Mouse (Mus musculus): ENCODE results near the gene Brk1. TPM values are rescaled to one million over a fixed set of nuclear protein-coding genes. Genes with fewer than 3 reads are reported as not detected.

Brk1 gene
- polyA plus RNA-seq, 1 experiment from 2014 or later = 196 TPM

DNA sequence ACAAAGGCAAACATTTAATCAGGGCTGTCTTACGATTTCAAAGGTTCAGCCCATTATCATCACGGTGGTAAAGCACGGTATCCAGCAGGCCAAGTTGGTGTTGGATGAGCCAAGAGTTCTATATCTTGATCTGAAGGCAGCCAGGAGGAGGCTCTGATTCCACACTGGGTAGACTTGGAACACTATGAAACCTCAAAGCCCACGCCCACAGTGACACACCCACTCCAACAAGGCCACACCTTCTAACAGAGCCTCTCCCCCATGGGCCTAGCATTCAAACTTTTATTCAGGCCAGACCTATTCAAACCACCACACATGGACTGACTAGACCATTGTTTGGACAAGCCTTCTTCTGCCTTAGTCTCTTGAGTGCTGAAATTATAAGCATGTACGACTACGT lies 1.8 kb upstream of the Brk1 start:
- 93% methylated on average over 6 of the region's 6 CpGs for WGBS
- Histone ChIP-seq H3K4me1 (peaks cover 28% of the 10 kb centered on the region), H3K4me3 (no peak overlapping the region), H3K9ac (replicated peaks) (no peak overlapping the region), H3K27ac (replicated peaks) (no peak overlapping the region), H3K9me3 (no peaks in the 10 kb centered on the region), H3K36me3 (no peaks in the 10 kb centered on the region), H3K4me2 (replicated peaks) (no peak overlapping the region), H3K27me3 (no peaks in the 10 kb centered on the region)
- no peak for ATAC-seq (ENCODE audit: low FRiP score, low read depth)

DNA sequence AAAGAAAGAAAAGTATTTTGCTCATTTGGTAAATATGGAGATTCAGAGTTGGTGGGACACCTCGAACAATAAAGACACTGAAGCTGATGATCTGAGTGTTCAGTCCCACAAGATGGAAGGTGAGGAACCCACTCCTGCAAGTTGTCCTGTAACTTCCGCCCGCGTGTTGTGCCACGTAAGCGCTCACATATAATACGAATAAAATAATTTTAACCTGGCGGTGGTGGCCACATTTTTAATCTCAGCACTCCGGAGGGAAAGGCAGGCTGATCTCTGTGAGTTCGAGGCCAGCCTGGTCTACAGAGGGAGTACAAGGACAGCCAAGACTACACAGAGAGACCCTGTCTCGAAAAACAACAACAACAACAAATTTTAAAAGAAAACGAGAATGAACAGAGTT lies 579 bp upstream of the Brk1 start:
- H3K27me3 ChIP-seq = no peaks in the 10 kb centered on the region
- no peak; the same call in 1 of the 2 replicates for ATAC-seq (ENCODE audit: low FRiP score, low read depth)
- H3K4me1 ChIP-seq = peaks cover 28% of the 10 kb centered on the region
- H3K36me3 ChIP-seq = no peaks in the 10 kb centered on the region
- peak overlapping the region; percentile 93; the same call in 1 of the 2 replicates for H3K9ac ChIP-seq (replicated peaks)
- peak overlapping the region; percentile 72 for H3K27ac ChIP-seq (replicated peaks)
- WGBS = 47% methylated on average over 12 of the region's 12 CpGs
- H3K4me3 ChIP-seq = peak overlapping the region; percentile 95
- peak overlapping the region; percentile 89 for H3K4me2 ChIP-seq (replicated peaks)
- no peaks in the 10 kb centered on the region for H3K9me3 ChIP-seq

DNA sequence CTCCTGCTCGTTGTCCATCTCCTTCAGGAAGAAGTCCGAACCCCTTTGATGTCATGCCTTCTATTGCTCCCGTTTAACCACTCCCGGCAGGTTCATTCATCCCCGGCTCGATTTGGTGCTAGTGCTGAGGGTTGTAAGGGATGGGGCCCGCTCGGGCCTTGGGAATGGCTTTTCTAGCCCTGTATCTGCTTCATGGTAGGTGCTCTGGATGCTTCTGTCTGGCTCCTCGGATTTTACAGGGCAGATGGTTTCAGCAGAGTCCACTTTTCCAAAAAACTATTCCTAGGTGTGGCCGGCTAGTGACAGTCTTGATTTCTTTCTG lies 613 bp downstream of the Brk1 start:
- H3K36me3 ChIP-seq = no peaks in the 10 kb centered on the region

DNA sequence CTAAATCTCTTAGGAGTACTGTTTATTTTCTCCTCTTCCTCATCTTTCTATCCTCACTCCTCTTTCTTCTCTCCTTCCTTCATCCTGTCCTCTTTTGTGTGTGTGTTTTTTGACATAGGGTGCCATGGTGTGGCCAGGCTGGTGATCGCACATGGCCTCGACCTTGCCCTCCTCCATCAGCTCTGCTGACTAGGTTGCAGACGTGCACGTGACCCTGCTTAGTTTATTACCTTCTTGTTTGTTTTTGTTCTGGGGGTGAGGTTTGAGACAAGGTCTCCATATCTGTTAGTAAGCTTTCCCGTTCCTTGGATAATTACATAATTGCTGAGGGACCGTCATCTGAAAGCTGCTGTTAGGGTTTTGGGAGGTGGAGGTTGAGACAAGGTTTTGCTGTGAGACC lies 4.3 kb downstream of the Brk1 start:
- Histone ChIP-seq H3K27ac (replicated peaks) (no peak overlapping the region), H3K4me3 (no peak overlapping the region), H3K4me1 (peaks cover 21% of the 10 kb centered on the region), H3K9ac (replicated peaks) (no peak overlapping the region), H3K27me3 (no peaks in the 10 kb centered on the region), H3K4me2 (replicated peaks) (no peak overlapping the region), H3K36me3 (peaks cover 13% of the 10 kb centered on the region), H3K9me3 (no peaks in the 10 kb centered on the region)
- WGBS = 92% methylated on average over 6 of the region's 6 CpGs
- no peak for ATAC-seq (ENCODE audit: low FRiP score, low read depth)

More for the DNA sequence above, 613 bp downstream of the Brk1 start:
- no peak for ATAC-seq (ENCODE audit: low FRiP score, low read depth)
- 7% methylated on average over 10 of the region's 10 CpGs for WGBS
- no peaks in the 10 kb centered on the region for H3K27me3 ChIP-seq
- peaks cover 26% of the 10 kb centered on the region for H3K4me1 ChIP-seq
- H3K9me3 ChIP-seq = no peaks in the 10 kb centered on the region
- peak overlapping the region; percentile 89 for H3K4me2 ChIP-seq (replicated peaks)
- peak overlapping the region; percentile 93 for H3K9ac ChIP-seq (replicated peaks)
- peak overlapping the region; percentile 72 for H3K27ac ChIP-seq (replicated peaks)
- peak overlapping the region; percentile 95 for H3K4me3 ChIP-seq

DNA sequence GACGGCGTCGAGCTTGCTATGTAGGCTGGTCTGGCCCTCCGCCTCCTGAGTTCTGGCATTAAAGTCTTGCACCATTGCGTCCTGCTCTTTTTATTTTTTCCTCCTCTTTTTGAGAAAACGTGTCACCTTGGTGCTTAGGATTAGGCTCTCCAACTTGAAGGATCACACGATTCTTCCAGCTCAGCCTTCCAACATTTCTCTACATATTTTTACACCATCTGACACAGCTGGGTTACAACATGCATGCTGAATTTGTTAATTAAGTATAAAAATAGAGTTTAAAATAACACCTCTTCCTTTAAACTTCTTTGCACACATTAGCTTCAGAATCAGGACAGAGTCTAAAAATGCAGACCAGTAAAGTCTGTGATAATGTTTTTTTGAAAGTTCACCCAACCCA lies 4.7 kb downstream of the Brk1 start:
- Histone ChIP-seq H3K4me1 (peaks cover 20% of the 10 kb centered on the region), H3K9ac (replicated peaks) (no peak overlapping the region), H3K4me3 (no peak overlapping the region), H3K36me3 (peaks cover 18% of the 10 kb centered on the region), H3K4me2 (replicated peaks) (no peak overlapping the region), H3K27me3 (no peaks in the 10 kb centered on the region), H3K9me3 (no peaks in the 10 kb centered on the region), H3K27ac (replicated peaks) (no peak overlapping the region)
- ATAC-seq (ENCODE audit: low FRiP score, low read depth) = no peak
- 96% methylated on average over 7 of the region's 7 CpGs for WGBS

DNA sequence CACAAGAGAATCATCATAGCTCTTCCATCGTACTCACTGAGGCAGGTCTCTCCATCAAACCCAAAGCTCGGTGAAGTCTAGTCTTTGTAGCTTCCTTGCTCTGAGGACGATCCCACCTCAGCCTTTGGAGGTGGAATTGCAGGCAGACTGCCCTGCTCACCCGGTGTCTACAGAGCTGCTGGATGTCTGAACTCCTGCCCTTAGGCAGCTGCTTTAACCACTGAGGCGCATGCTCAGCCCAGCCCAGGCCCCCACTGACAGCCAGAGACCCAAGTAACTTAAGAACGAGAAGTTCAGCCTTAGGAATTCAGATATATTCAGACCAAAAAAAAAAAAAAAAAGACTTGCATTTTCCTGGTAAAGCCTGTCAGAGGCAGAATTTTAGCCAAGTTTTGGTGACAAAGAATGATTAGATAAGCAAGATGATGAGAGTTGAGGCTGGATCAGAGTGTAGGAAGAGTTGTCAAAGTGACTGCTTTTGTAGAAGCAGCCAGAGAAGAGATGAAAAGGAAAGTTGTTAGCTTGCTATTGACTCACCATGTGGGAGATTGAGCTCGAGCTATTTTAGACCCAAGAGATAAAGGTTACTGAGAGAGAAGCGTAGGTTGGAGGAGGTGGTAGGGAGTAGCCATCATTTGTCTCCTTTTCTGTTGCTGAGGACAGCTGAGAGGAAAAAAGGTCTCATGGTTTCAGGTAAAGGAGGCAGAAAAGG lies 7.8 kb downstream of the Brk1 start:
- Histone ChIP-seq H3K27me3 (no peaks in the 10 kb centered on the region), H3K9me3 (no peaks in the 10 kb centered on the region), H3K27ac (replicated peaks) (no peak overlapping the region), H3K4me2 (replicated peaks) (no peak overlapping the region), H3K9ac (replicated peaks) (no peak overlapping the region), H3K36me3 (peaks cover 49% of the 10 kb centered on the region), H3K4me1 (no peaks in the 10 kb centered on the region), H3K4me3 (no peak overlapping the region)
- no peak for ATAC-seq (ENCODE audit: low FRiP score, low read depth)
- 93% methylated on average over 8 of the region's 8 CpGs for WGBS

DNA sequence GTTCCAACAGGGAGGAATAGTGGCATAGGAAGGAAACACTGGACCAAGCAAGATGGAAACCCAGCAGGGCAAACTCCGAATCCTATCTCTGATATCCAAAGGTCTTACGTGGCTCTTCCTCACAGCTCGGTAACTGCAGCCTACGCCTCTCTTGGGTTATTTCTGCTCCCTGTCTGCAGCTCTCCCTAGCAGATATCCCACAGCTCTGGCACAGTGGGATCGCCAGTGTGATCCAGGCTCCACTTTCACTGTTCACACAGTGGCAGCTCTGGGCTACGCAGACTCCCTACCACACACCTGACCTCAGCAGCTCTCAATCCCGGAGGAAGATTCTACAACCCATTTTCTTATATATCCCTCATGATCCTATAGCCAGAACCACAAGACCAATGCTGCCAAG lies 9.6 kb downstream of the Brk1 start:
- Histone ChIP-seq H3K9ac (replicated peaks) (no peak overlapping the region), H3K4me1 (no peaks in the 10 kb centered on the region), H3K27me3 (no peaks in the 10 kb centered on the region), H3K9me3 (no peaks in the 10 kb centered on the region), H3K4me3 (no peak overlapping the region), H3K36me3 (peaks cover 55% of the 10 kb centered on the region), H3K4me2 (replicated peaks) (no peak overlapping the region), H3K27ac (replicated peaks) (no peak overlapping the region)
- no peak for ATAC-seq (ENCODE audit: low FRiP score, low read depth)
- 99% methylated on average over 7 of the region's 7 CpGs for WGBS

DNA sequence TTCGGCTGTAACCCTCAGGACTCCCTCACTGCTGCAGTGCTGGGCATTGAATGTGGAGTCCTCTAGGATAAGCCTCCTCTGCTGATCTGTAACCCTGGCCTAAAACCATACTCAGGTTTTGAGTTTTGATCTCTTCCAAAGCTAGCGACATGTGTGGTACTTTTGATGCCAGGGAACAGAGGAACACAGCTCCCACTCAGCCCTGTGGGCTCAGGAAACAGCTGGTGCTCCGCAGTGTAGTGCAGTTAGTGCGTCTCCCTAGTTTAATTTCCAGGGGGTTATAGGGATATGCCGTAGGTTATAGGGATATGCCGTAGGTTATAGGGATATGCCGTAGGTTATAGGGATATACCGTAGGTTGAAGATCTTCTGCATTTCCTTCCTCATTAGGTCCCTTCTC lies 10.4 kb downstream of the Brk1 start:
- 97% methylated on average over 8 of the region's 8 CpGs for WGBS
- no peaks in the 10 kb centered on the region for H3K9me3 ChIP-seq
- no peak overlapping the region for H3K4me2 ChIP-seq (replicated peaks)
- no peak for ATAC-seq (ENCODE audit: low FRiP score, low read depth)
- no peak overlapping the region for H3K9ac ChIP-seq (replicated peaks)
- no peaks in the 10 kb centered on the region for H3K27me3 ChIP-seq
- no peak overlapping the region for H3K27ac ChIP-seq (replicated peaks)
- H3K4me3 ChIP-seq = no peak overlapping the region
- H3K36me3 ChIP-seq = peaks cover 55% of the 10 kb centered on the region
- H3K4me1 ChIP-seq = no peaks in the 10 kb centered on the region

DNA sequence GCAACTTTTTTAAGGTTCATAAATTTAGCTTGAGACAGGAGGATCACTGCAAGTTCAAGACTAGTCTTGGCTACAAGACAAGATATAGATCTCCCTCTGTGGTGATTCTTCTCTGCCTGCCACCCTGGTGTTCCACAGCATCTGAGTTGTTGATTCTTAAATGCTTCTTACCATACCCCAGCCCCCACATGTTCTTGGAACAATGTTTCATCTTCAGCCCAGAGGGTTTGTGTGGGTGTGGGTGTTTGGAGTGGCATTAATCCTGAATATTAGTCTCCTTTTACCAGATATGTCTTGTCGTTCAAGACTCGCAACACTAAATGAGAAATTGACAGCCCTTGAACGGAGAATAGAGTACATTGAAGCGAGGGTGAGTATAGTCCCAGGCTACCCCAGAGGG lies 10.9 kb downstream of the Brk1 start:
- Histone ChIP-seq H3K27ac (replicated peaks) (no peak overlapping the region), H3K4me1 (no peaks in the 10 kb centered on the region), H3K4me3 (no peak overlapping the region), H3K4me2 (replicated peaks) (no peak overlapping the region), H3K9me3 (no peaks in the 10 kb centered on the region), H3K27me3 (no peaks in the 10 kb centered on the region), H3K36me3 (peaks cover 55% of the 10 kb centered on the region), H3K9ac (replicated peaks) (no peak overlapping the region)
- 97% methylated on average over 4 of the region's 4 CpGs for WGBS
- ATAC-seq (ENCODE audit: low FRiP score, low read depth) = no peak

DNA sequence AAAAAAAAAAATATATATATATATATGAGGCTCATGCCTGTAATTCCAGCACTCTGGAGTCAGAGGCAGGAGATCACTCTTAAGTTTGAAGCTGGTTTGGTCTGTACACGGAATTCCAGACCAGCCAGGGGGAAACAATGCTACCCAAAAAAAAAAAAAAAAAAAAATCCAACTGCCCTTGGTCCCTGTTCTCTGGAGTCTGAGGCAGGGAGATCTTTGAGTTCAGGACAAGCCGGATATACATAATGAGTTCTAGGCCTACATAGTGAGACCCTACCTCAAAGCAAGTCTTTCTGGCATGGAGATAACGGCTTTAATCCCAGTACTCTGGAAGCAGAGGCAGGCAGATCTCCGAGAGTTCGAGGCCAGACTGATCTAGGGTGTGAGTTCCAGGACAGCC lies 18.8 kb downstream of the Brk1 start:
- WGBS = 72% methylated on average over 5 of the region's 5 CpGs
- peak; percentile 25 for ATAC-seq (ENCODE audit: low FRiP score, low read depth)
- H3K9ac ChIP-seq (replicated peaks) = no peak overlapping the region

DNA sequence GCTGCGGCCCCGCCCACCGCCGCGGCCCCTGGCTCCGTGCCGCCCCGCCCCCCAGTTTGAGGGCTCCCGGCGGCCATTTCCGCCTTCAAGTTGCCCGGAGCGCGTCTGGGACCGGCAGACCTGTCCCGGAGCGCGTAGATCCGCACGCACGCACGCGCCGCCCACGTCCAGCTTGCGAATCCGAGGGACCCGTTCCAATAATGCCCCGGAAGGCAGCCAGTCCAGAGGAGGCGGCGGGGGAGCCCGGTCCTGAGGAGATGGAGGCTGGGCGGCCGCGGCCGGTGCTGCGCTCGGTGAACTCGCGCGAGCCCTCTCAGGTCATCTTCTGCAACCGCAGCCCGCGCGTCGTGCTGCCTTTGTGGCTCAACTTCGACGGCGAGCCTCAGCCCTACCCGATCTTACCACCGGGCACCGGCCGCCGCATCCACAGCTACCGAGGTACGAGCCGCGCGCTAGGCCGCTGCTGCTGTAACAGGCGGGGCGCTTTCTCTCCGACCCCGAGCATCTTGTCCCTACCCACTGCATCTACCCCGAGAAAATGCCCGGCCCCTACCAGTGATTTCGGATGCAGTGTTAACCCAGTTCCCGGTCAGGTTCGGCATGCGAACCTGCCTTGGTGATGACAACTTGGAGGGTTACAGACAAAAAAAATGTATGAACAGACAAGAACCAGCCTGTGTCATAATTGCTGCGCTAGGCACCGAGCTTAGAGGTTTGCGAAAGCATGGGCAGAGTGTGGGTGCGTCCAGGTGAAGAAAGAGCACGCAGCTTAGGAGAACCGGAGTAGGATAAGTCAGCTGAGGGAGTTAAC lies 19.6 kb downstream of the Brk1 start, which contains the start of gene Vhl:
TSS of gene Vhl (plus strand) at position 19 of the 811 bp plus-strand sequence.
- Histone ChIP-seq H3K27me3 (no peaks in the 10 kb centered on the region), H3K9me3 (no peaks in the 10 kb centered on the region), H3K27ac (replicated peaks) (peak within 1 kb of the TSS; percentile 88), H3K9ac (replicated peaks) (peak within 1 kb of the TSS; percentile 81), H3K4me3 (peak within 1 kb of the TSS; percentile 72), H3K4me2 (replicated peaks) (peak within 1 kb of the TSS; percentile 78), H3K36me3 (peaks cover 18% of the 10 kb centered on the region), H3K4me1 (peaks cover 20% of the 10 kb centered on the region)
- ATAC-seq (ENCODE audit: low FRiP score, low read depth) = peak; percentile 95
- under 1% methylated on average over 63 of the region's 76 CpGs for WGBS

More for the DNA sequence above, 18.8 kb downstream of the Brk1 start:
- H3K4me3 ChIP-seq = peak overlapping the region; percentile 72
- H3K27me3 ChIP-seq = no peaks in the 10 kb centered on the region
- peak overlapping the region; percentile 78 for H3K4me2 ChIP-seq (replicated peaks)
- H3K27ac ChIP-seq (replicated peaks) = no peak overlapping the region
- peaks cover 20% of the 10 kb centered on the region for H3K4me1 ChIP-seq
- no peaks in the 10 kb centered on the region for H3K9me3 ChIP-seq
- H3K36me3 ChIP-seq = peaks cover 15% of the 10 kb centered on the region

DNA sequence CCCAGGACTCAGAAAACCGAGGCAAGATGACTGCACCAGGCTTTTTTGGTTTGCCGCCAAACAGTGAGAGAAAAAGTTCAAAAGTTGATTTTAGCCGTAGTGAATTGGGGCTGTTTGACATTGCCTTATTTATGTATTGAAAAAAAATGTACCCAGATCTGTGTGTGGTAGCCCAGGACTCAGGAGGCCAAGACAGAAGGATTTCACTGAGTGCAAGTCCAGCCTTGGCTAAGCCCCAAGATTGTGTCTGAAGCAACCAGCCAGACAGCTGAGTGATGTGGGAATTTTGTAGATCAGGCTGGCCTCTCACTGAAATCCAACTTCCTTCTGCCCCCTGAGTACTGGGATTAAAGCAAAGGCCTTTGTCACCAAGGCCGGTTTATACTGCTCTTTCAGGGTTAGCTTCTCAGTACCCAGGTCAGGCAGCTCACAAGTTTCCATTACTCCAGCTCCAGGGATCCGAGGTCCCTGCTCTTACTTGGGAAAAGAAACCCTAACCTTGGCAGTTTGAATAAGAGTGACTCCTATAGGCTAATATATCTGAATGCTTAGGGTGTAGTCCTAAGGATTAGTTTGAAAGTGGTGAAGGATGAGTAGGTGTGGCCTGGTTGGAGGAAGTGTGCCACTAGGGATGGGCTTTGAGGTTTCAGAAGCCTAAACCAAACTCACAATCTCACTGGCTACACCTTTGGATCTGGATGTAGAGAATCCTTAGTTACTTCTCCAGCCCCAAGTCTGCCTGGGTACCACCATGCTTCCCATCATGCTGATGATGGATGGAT lies 20.6 kb downstream of the Brk1 start:
- Histone ChIP-seq H3K4me2 (replicated peaks) (peak overlapping the region; percentile 78), H3K27me3 (no peaks in the 10 kb centered on the region), H3K4me1 (peaks cover 20% of the 10 kb centered on the region), H3K9ac (replicated peaks) (peak overlapping the region; percentile 81), H3K9me3 (no peaks in the 10 kb centered on the region), H3K36me3 (peaks cover 29% of the 10 kb centered on the region), H3K27ac (replicated peaks) (no peak overlapping the region), H3K4me3 (peak overlapping the region; percentile 72)
- WGBS = 53% methylated on average over 5 of the region's 5 CpGs
- no peak for ATAC-seq (ENCODE audit: low FRiP score, low read depth)

Measured in midbrain, embryonic 12.5 days (tissue).